Comparison of ENCODE assay signal across 10 mouse cellular contexts in the genomic region with DNA sequence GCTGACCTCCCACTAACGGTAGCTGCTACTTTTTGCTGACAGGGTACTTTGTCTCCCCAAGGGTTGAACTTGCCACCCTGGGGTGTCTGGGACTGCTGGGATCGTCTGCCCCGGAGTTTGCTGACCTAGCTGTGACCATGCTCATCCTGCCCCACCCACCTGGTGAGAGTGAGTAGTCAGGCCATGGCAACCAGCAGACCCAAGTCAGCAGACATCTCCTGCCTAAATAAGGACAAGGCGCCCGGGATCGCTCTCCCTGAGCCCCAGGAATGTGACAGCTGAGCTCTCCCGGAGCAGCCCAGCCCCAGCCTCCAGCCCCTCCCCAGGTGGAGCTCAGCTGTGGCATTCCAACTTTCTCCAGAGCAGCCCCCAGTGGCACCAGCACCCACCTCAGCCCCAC. TPM values are rescaled to one million over a fixed set of nuclear protein-coding genes. Genes with fewer than 3 reads are reported as not detected.
DNase-seq lines count a peak whose midpoint lies in the region; ATAC-seq and TF ChIP-seq lines count a peak whose summit lies in the region.
"Had no signal": no experiment of that assay in that cellular context is flagged by ENCODE, and none has a peak within 500 bp of the region (broad histone marks: within the 10 kb centered on the region; RNA-seq: fewer than 3 reads in every experiment).

No protein-coding gene starts in this region.

- H3K4me3 ChIP-seq in midbrain, embryonic 11.5 days (ENCODE audit: low read depth, low read length), result no peak overlapping the region
- no peak overlapping the region for H3K4me3 ChIP-seq in midbrain, postnatal 0 days (ENCODE audit: low read depth, low read length)
- peak overlapping the region; percentile 28 for H3K4me3 ChIP-seq in gastrocnemius, adult 2 months

- no peaks in the 10 kb centered on the region for H3K4me1 ChIP-seq in midbrain, embryonic 11.5 days (ENCODE audit: control insufficient read depth, insufficient read depth, low read length)
- H3K4me1 ChIP-seq in midbrain, postnatal 0 days (ENCODE audit: insufficient read depth, low read length), result 0 out of 2 replicates have a peak, but pooled peaks cover 3% of the 10 kb centered on the region

- peak; percentile 65 for DNase-seq in midbrain, embryonic 11.5 days (ENCODE audit: low spot score, missing footprints)
- no peak for DNase-seq in midbrain, postnatal 0 days (ENCODE audit: low spot score)
- peak; percentile 86 for DNase-seq in gastrocnemius, adult 2 months
- DNase-seq in heart, postnatal 10 days, result peak; percentile 78 to 81
- DNase-seq in yolk sac, embryonic 10.5 days (ENCODE audit: low spot score), result peak; percentile 44
- no peak for DNase-seq in left cerebral cortex, postnatal 14 days (ENCODE audit: low spot score in 2 of 2)
- DNase-seq: kidney, adult 8-10 months had no signal

- no peak for ATAC-seq in midbrain, embryonic 11.5 days (ENCODE audit: low FRiP score)
- no peak for ATAC-seq in midbrain, postnatal 0 days (ENCODE audit: low FRiP score)
- no peak for ATAC-seq in megakaryocyte-erythroid progenitor cell, adult 5-6 weeks (replicated peaks; ENCODE audit: low FRiP score, low TSS enrichment, poor library complexity, severe bottlenecking)
- ATAC-seq: forebrain, embryonic 16.5 days had no signal

- no peak overlapping the region for H3K27ac ChIP-seq in midbrain, embryonic 11.5 days (ENCODE audit: low read depth, low read length)
- H3K27ac ChIP-seq in midbrain, postnatal 0 days (ENCODE audit: low read depth, low read length), result no peak overlapping the region
- H3K27ac ChIP-seq in gastrocnemius, adult 2 months, result peak overlapping the region; percentile 92
- H3K27ac ChIP-seq: macrophage had no signal

- no peaks in the 10 kb centered on the region for H3K36me3 ChIP-seq in midbrain, embryonic 11.5 days (ENCODE audit: control insufficient read depth, insufficient read depth, low read length)
- H3K36me3 ChIP-seq in midbrain, postnatal 0 days (ENCODE audit: insufficient read depth, low read length), result no peaks in the 10 kb centered on the region

- intact Hi-C loops in gastrocnemius, adult 2 months (cut with DNase I), result no loop called here
- intact Hi-C loops in heart, postnatal 10 days (cut with DNase I), result no loop called here
- intact Hi-C loops in left cerebral cortex, postnatal 14 days (cut with DNase I), result no loop called here

- no peaks in the 10 kb centered on the region for H3K27me3 ChIP-seq in midbrain, embryonic 11.5 days (ENCODE audit: control insufficient read depth, insufficient read depth, low read length)
- no peaks in the 10 kb centered on the region for H3K27me3 ChIP-seq in midbrain, postnatal 0 days (ENCODE audit: insufficient read depth, low read length)

- WGBS in midbrain, embryonic 11.5 days, result 27% methylated on average over 7 of the region's 7 CpGs
- WGBS in midbrain, postnatal 0 days, result 24% methylated on average over 7 of the region's 7 CpGs

- no peak overlapping the region for H3K4me2 ChIP-seq in midbrain, embryonic 11.5 days
- no peak overlapping the region for H3K4me2 ChIP-seq in midbrain, postnatal 0 days (ENCODE audit: low read depth, low read length, poor library complexity, severe bottlenecking)

- H3K9me3 ChIP-seq in midbrain, embryonic 11.5 days (ENCODE audit: control insufficient read depth, low read length), result no peaks in the 10 kb centered on the region
- H3K9me3 ChIP-seq in midbrain, postnatal 0 days (ENCODE audit: low read length), result no peaks in the 10 kb centered on the region

- H3K9ac ChIP-seq in midbrain, embryonic 11.5 days (ENCODE audit: low read length), result no peak overlapping the region
- H3K9ac ChIP-seq in midbrain, postnatal 0 days (replicated peaks; ENCODE audit: low read length, poor library complexity, severe bottlenecking), result no peak overlapping the region

- no peak for TF ChIP-seq CTCF in midbrain, postnatal 0 days (IDR thresholded peaks at IDR 0.05)
- no peak for TF ChIP-seq CTCF in gastrocnemius, adult 2 months (IDR thresholded peaks at IDR 0.05)

RNA-seq across cellular contexts. Expression of gene Jph2, which starts 44.1 kb away (rescaled TPM):
- 0.19 TPM in 2 replicates for polyA plus RNA-seq in midbrain, embryonic 11.5 days (2014; fragmentation: Nextera tagmentation; extraction: Ambion mirVana)
- total RNA-seq in midbrain, postnatal 0 days (2014; rRNA removed), result 2.3 and 3.5 TPM in 2 replicates
- polyA plus RNA-seq in midbrain, postnatal 0 days (2015; fragmentation: Nextera tagmentation; extraction: Ambion mirVana), result 1.5 and 2.2 TPM in 2 replicates
- 100 to 1,000 TPM; 424 to 437 TPM for total RNA-seq in gastrocnemius, adult 2 months (2021)
- total RNA-seq in heart, postnatal 10 days (2021), result 100 to 1,000 TPM; 378 to 449 TPM
- not detected in 2 replicates for total RNA-seq in megakaryocyte-erythroid progenitor cell, adult 5-6 weeks (2014; fragmentation: Nextera tagmentation)
- not detected in 2 replicates for total RNA-seq in megakaryocyte-erythroid progenitor cell, adult 5-6 weeks (2017)
- total RNA-seq in left cerebral cortex, postnatal 14 days (2021), result under 1 TPM; 0.51 to 0.72 TPM
- polyA plus RNA-seq: macrophage had no signal

Comparison
In these comparisons a context has a peak if more than half of its experiments do, and no peak if none do; other contexts are left out.
1. DNase-seq: peak in midbrain, embryonic 11.5 days (single experiment), gastrocnemius, adult 2 months (single experiment), heart, postnatal 10 days (2 of 2) and yolk sac, embryonic 10.5 days (single experiment); none in midbrain, postnatal 0 days (single experiment) and left cerebral cortex, postnatal 14 days (0 of 2).
2. RNA of gene Jph2, which starts 44.1 kb away (total RNA-seq): 378 to 449 TPM in heart, postnatal 10 days and 424 to 437 TPM in gastrocnemius, adult 2 months; 2.3 to 3.5 TPM in midbrain, postnatal 0 days, 0.51 to 0.72 TPM in left cerebral cortex, postnatal 14 days and not detected in megakaryocyte-erythroid progenitor cell, adult 5-6 weeks; every median in the first group is over 10 times any median in the second.